Mouse (Mus musculus) CH12.LX (cell line): ENCODE data around the gene Wdfy4. TPM values are rescaled to one million over a fixed set of nuclear protein-coding genes. Genes with fewer than 3 reads are reported as not detected.

Experiments used
- DNase-seq: peaks from one replicate; pipeline ENCODE4 v3.0.0-alpha.2; 2013; ENCODE audit errors: extremely low read depth
- H3K27ac ChIP-seq: 2 replicates; pipeline ENCODE4 v1.5.1; 2012; ENCODE audit warnings: low read depth, mild to moderate bottlenecking, control low read depth, moderate library complexity; ENCODE audit not compliant: insufficient read depth
- H3K27me3 ChIP-seq: replicated peaks from 2 replicates; pipeline ENCODE3; 2012; ENCODE audit warnings: inconsistent platforms
- H3K36me3 ChIP-seq, 2 experiments: replicated peaks in 1 of 2; 2 replicates each; pipeline versions ENCODE3 to v1.6.1; 2012; ENCODE audit warnings: inconsistent platforms in 1 of 2, low read length in 1 of 2, mild to moderate bottlenecking in 1 of 2, mixed read lengths in 1 of 2, moderate library complexity in 1 of 2; ENCODE audit not compliant: control insufficient read depth in 1 of 2, insufficient read depth in 1 of 2
- H3K4me1 ChIP-seq, 2 experiments: 2 replicates each; pipeline ENCODE4 v1.6.1; 2012; ENCODE audit warnings: inconsistent platforms in 1 of 2, moderate library complexity in 1 of 2; ENCODE audit not compliant: insufficient read depth in 2 of 2, control insufficient read depth in 1 of 2
- H3K4me2 ChIP-seq: 2 replicates; pipeline ENCODE4 v1.6.1; 2012; ENCODE audit warnings: low read depth, mild to moderate bottlenecking, control low read depth; ENCODE audit not compliant: poor library complexity, insufficient read depth, severe bottlenecking
- H3K4me3 ChIP-seq, 3 experiments: fragments of 150-350 bp in 1 of 3; sonication (generic) in 1 of 3; replicated peaks in 1 of 3; 2 replicates each; pipeline versions ENCODE3 to v1.5.1; 2011 to 2012; ENCODE audit warnings: low read depth in 2 of 3, low read length in 2 of 3, mild to moderate bottlenecking in 2 of 3, moderate library complexity in 2 of 3, control low read depth in 1 of 3, improper control_type of control experiment in 1 of 3, inconsistent platforms in 1 of 3, mixed read lengths in 1 of 3; ENCODE audit not compliant: poor library complexity in 1 of 3
- H3K79me2 ChIP-seq: replicated peaks from 2 replicates; pipeline ENCODE4 v1.6.1; 2012; ENCODE audit warnings: mild to moderate bottlenecking, moderate library complexity; ENCODE audit not compliant: control insufficient read depth, poor library complexity, insufficient read depth, severe bottlenecking; ENCODE audit errors: extremely low read depth
- H3K9ac ChIP-seq: 2 replicates; pipeline ENCODE4 v1.6.1; 2012; ENCODE audit warnings: low read depth, mild to moderate bottlenecking, control low read depth, moderate library complexity; ENCODE audit not compliant: insufficient read depth
- H3K9me3 ChIP-seq: replicated peaks from 2 replicates; pipeline ENCODE3; 2012; ENCODE audit warnings: low read length, inconsistent platforms, mixed read lengths
- BHLHE40 ChIP-seq: IDR thresholded peaks from 2 replicates; pipeline ENCODE4 v1.6.1; 2011; ENCODE audit warnings: mild to moderate bottlenecking, low read depth, low read length, improper control_type of control experiment
- CHD1 ChIP-seq: IDR thresholded peaks from 2 replicates; pipeline ENCODE4 v1.6.1; 2012; ENCODE audit warnings: low read depth, low read length, improper control_type of control experiment, inconsistent platforms
- CTCF ChIP-seq, 2 experiments: IDR thresholded peaks in 1 of 2; conservative IDR thresholded peaks in 1 of 2; 2 replicates each; pipeline ENCODE4 v1.5.1; 2011 to 2012; ENCODE audit warnings: low read depth in 2 of 2, low read length in 2 of 2, improper control_type of control experiment in 1 of 2, inconsistent platforms in 1 of 2, mild to moderate bottlenecking in 1 of 2, moderate library complexity in 1 of 2
- E2F4 ChIP-seq: IDR thresholded peaks from 2 replicates; pipeline ENCODE4 v1.6.1; 2011; ENCODE audit warnings: low read depth, low read length, improper control_type of control experiment; ENCODE audit not compliant: insufficient replicate concordance
- EP300 ChIP-seq: IDR thresholded peaks from 2 replicates; pipeline ENCODE4 v1.6.1; 2011; ENCODE audit warnings: low read length, improper control_type of control experiment
- ETS1 ChIP-seq: conservative IDR thresholded peaks from 2 replicates; pipeline ENCODE4 v1.6.1; 2012; ENCODE audit warnings: low read depth, mild to moderate bottlenecking, inconsistent platforms, low read length, improper control_type of control experiment, moderate library complexity
- GABPA ChIP-seq: IDR thresholded peaks from 2 replicates; pipeline ENCODE4 v1.6.1; 2012; ENCODE audit warnings: low read depth, low read length, improper control_type of control experiment, inconsistent platforms; ENCODE audit not compliant: insufficient replicate concordance
- JUND ChIP-seq: conservative IDR thresholded peaks from 2 replicates; pipeline ENCODE4 v1.6.1; 2011; ENCODE audit warnings: low read depth, low read length, improper control_type of control experiment
- KAT2A ChIP-seq: IDR thresholded peaks from 2 replicates; pipeline ENCODE4 v1.6.1; 2012; ENCODE audit warnings: low read length, improper control_type of control experiment, inconsistent platforms; ENCODE audit not compliant: insufficient replicate concordance
- MAFK ChIP-seq: IDR thresholded peaks from 2 replicates; pipeline ENCODE4 v1.6.1; 2011; ENCODE audit warnings: low read length, improper control_type of control experiment; ENCODE audit not compliant: insufficient replicate concordance
- MAX ChIP-seq: IDR thresholded peaks from 2 replicates; pipeline ENCODE4 v1.6.1; 2011; ENCODE audit warnings: low read length, improper control_type of control experiment
- MAZ ChIP-seq: IDR thresholded peaks from 2 replicates; pipeline ENCODE4 v1.6.1; 2012; ENCODE audit warnings: low read depth, mild to moderate bottlenecking, inconsistent platforms, low read length, improper control_type of control experiment, moderate library complexity
- MEF2A ChIP-seq: IDR thresholded peaks from 2 replicates; pipeline ENCODE4 v1.6.1; 2014; ENCODE audit warnings: low read depth, mild to moderate bottlenecking, inconsistent platforms, low read length, improper control_type of control experiment, borderline replicate concordance
- MXI1 ChIP-seq: IDR thresholded peaks from 2 replicates; pipeline ENCODE4 v1.6.1; 2011; ENCODE audit warnings: mild to moderate bottlenecking, low read depth, low read length, improper control_type of control experiment
- MYC ChIP-seq: IDR thresholded peaks from 2 replicates; pipeline ENCODE4 v1.6.1; 2011; ENCODE audit warnings: low read depth, mild to moderate bottlenecking, improper control_type of control experiment, low read length
- NRF1 ChIP-seq: IDR thresholded peaks from 2 replicates; pipeline ENCODE4 v1.6.1; 2014; ENCODE audit warnings: low read depth, mild to moderate bottlenecking, inconsistent platforms, low read length, improper control_type of control experiment, moderate library complexity
- POLR2A ChIP-seq: IDR thresholded peaks from 2 replicates; pipeline ENCODE4 v1.6.1; 2011; ENCODE audit warnings: low read depth, mild to moderate bottlenecking, improper control_type of control experiment, low read length
- POLR2AphosphoS2 ChIP-seq: IDR thresholded peaks from 2 replicates; pipeline ENCODE4 v1.6.1; 2011; ENCODE audit warnings: low read depth, low read length, improper control_type of control experiment
- RCOR1 ChIP-seq: conservative IDR thresholded peaks from 2 replicates; pipeline ENCODE4 v1.6.1; 2012; ENCODE audit warnings: low read depth, mild to moderate bottlenecking, inconsistent platforms, low read length, improper control_type of control experiment
- SIN3A ChIP-seq: IDR thresholded peaks from 2 replicates; pipeline ENCODE4 v1.6.1; 2012; ENCODE audit warnings: low read length, improper control_type of control experiment, inconsistent platforms
- SMC3 ChIP-seq: IDR thresholded peaks from 2 replicates; pipeline ENCODE4 v1.6.1; 2011; ENCODE audit warnings: low read depth, low read length, improper control_type of control experiment
- TBP ChIP-seq: conservative IDR thresholded peaks from 2 replicates; pipeline ENCODE4 v1.6.1; 2011; ENCODE audit warnings: low read depth, low read length, improper control_type of control experiment
- USF1 ChIP-seq: IDR thresholded peaks from 2 replicates; pipeline ENCODE4 v1.6.1; 2014; ENCODE audit warnings: low read depth, mild to moderate bottlenecking, inconsistent platforms, low read length, improper control_type of control experiment
- USF2 ChIP-seq: conservative IDR thresholded peaks from 2 replicates; pipeline ENCODE4 v1.6.1; 2011; ENCODE audit warnings: low read depth, low read length, improper control_type of control experiment
- ZC3H11A ChIP-seq: IDR thresholded peaks from 2 replicates; pipeline ENCODE4 v1.6.1; 2012; ENCODE audit warnings: low read depth, mild to moderate bottlenecking, inconsistent platforms, low read length, improper control_type of control experiment
- ZMIZ1 ChIP-seq: IDR thresholded peaks from 2 replicates; pipeline ENCODE4 v1.6.1; 2012; ENCODE audit warnings: low read depth, mild to moderate bottlenecking, inconsistent platforms, low read length, improper control_type of control experiment
- ZNF384 ChIP-seq: IDR thresholded peaks from 2 replicates; pipeline ENCODE4 v1.6.1; 2012; ENCODE audit warnings: low read depth, low read length, improper control_type of control experiment, inconsistent platforms
- dilution Hi-C: fragments of 300-500 bp; cut with MboI; formaldehyde crosslinking; loops from 2 replicates; pipeline ENCODE4 v1.14.3; 2020; ENCODE audit warnings: low sequenced_read_pairs; ENCODE audit not compliant: extremely low pct_unique_long_range_greater_than_20kb, extremely low pct_ligation_motif_present
- in situ Hi-C: fragments of 300-500 bp; cut with MboI; formaldehyde crosslinking; loops from 3 replicates; pipeline ENCODE4 v1.14.3; 2019; ENCODE audit warnings: low sequenced_read_pairs, low pct_ligation_motif_present, low pct_unique_long_range_greater_than_20kb, mixed read lengths
- polyA plus RNA-seq: library from polyadenylated mRNA; unstranded; fragments of >175 nt; gene quantifications from 2 replicates; pipeline ENCODE4 v1.2.1, GENCODE M21; 2012; ENCODE audit warnings: low read depth; ENCODE audit not compliant: insufficient read length
- total RNA-seq, 2 experiments: library from RNA; depleted of rRNA; stranded (reverse); fragments of 300-350 nt in 1 of 2; fragments of >200 nt in 1 of 2; gene quantifications; 2 replicates each; pipeline ENCODE4 v1.2.3; 2012 to 2014

Wdfy4 gene
- total and polyA plus RNA-seq, 3 experiments = 56.0 to 140 (median 115) TPM

DNA sequence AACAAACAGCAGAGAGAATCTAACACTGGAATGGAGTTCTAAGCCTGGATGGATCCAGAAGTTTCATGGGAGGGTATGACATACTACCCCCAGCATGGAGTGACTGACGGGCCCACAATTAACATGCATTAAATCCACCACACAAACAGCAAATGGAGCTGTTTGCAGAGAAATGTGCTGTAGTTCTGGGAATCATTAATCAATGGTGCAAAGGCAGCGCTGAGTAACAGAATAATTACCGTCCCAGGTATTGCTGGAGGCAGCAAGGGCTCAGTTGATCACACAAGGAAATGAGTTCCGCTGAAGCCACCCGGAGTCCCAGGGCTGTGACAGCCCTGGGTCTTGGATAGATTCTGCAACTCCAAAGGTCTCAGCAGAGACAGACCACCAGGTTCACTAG, 149.9 kb downstream of the Wdfy4 start:
- Histone ChIP-seq H3K27ac (no peak overlapping the region), H3K79me2 (no peaks in the 10 kb centered on the region), H3K27me3 (no peaks in the 10 kb centered on the region), H3K4me2 (no peak overlapping the region), H3K9me3 (no peaks in the 10 kb centered on the region), H3K4me1 (no peaks in the 10 kb centered on the region), H3K9ac (no peak overlapping the region), H3K36me3 (peaks cover 80 to 99% of the 10 kb centered on the region in 2 experiments), H3K4me3 (no peak overlapping the region)
- in situ Hi-C loops = no loop called here
- dilution Hi-C loops = no loop called here
- no peak for DNase-seq
- TF ChIP-seq TBP (no peak), JUND (no peak), POLR2A (no peak), E2F4 (no peak), SIN3A (no peak), KAT2A (no peak), ZMIZ1 (no peak), GABPA (no peak), ZC3H11A (no peak), EP300 (no peak), USF2 (no peak), ETS1 (no peak), CTCF (conservative IDR thresholded peaks at IDR 0.05 in 1 of 2, IDR thresholded peaks at IDR 0.05 in 1 of 2; ENCODE audit: low read depth in 2 of 2, low read length in 2 of 2) (no peak), RCOR1 (no peak), ZNF384 (no peak), MAZ (no peak), BHLHE40 (no peak), USF1 (no peak)

DNA sequence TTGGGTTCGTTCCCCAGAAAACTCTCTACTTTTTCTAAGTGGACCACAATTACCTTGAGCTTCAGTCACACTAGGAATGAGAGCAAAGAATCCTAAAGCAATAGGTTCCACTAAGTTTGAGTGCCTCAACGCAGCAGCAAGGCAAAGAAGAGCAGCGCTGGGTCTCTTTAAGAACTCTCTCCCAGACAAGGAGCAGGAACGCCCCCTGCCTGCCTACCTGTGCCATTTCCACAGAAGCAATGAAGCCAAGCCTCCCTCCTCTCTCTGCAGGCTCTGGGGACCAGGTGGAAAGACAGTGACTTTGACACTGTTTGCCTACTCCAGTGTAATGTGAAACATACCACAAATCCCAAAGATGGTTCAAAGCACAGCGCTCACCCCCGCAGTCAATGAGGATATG, 151.9 kb downstream of the Wdfy4 start:
- in situ Hi-C loops = no loop called here
- H3K79me2 ChIP-seq = no peaks in the 10 kb centered on the region
- H3K4me2 ChIP-seq = no peak overlapping the region
- DNase-seq = no peak
- peaks cover 80 to 97% of the 10 kb centered on the region in 2 experiments for H3K36me3 ChIP-seq
- no peaks in the 10 kb centered on the region for H3K4me1 ChIP-seq
- no peaks in the 10 kb centered on the region for H3K9me3 ChIP-seq
- no peak overlapping the region for H3K4me3 ChIP-seq
- H3K9ac ChIP-seq = no peak overlapping the region
- no peak overlapping the region for H3K27ac ChIP-seq
- TF ChIP-seq CHD1 (no peak), NRF1 (no peak), CTCF (conservative IDR thresholded peaks at IDR 0.05 in 1 of 2, IDR thresholded peaks at IDR 0.05 in 1 of 2; ENCODE audit: low read depth in 2 of 2, low read length in 2 of 2) (no peak), ZMIZ1 (no peak), RCOR1 (no peak), SMC3 (no peak), MAX (no peak), MXI1 (no peak), POLR2AphosphoS2 (no peak), GABPA (no peak), MAFK (no peak), MYC (no peak), JUND (no peak), MEF2A (no peak), ETS1 (no peak), POLR2A (no peak)
- TF ChIP-seq, all 38 proteins: peak for 0
- no peaks in the 10 kb centered on the region for H3K27me3 ChIP-seq
- dilution Hi-C loops = no loop called here
